Mouse (Mus musculus): ENCODE results near the gene Dleu7. TPM values are rescaled to one million over a fixed set of nuclear protein-coding genes. Genes with fewer than 3 reads are reported as not detected.

Dleu7 gene
- polyA plus RNA-seq (2015; fragmentation: Nextera tagmentation; extraction: Ambion mirVana): 0.54 and 0.96 TPM in 2 replicates

- Histone ChIP-seq H3K27ac (no peak within 1 kb of the TSS), H3K9ac (peak within 1 kb of the TSS; percentile 37), H3K4me3 (peak within 1 kb of the TSS; percentile 47), H3K27me3 (peaks cover 7% of the 10 kb centered on the region; the same call in 1 of the 2 replicates), H3K9me3 (no peaks in the 10 kb centered on the region), H3K36me3 (no peaks in the 10 kb centered on the region), H3K4me2 (peak within 1 kb of the TSS; percentile 99), H3K4me1 (peaks cover 10% of the 10 kb centered on the region)
- WGBS: 2% methylated on average over 60 of the region's 60 CpGs
- peak; percentile 64 for ATAC-seq (ENCODE audit: borderline replicate concordance, extremely low read depth, low FRiP score, low TSS enrichment)
Observed at GRCm38 (mm10) chr14:62292488-62293339, at the start of gene Dleu7, which contains the start of gene Rnaseh2b. TSS of gene Dleu7 (minus strand) at chr14:62293047. TSS of gene Rnaseh2b (plus strand) at chr14:62292589.

DNA sequence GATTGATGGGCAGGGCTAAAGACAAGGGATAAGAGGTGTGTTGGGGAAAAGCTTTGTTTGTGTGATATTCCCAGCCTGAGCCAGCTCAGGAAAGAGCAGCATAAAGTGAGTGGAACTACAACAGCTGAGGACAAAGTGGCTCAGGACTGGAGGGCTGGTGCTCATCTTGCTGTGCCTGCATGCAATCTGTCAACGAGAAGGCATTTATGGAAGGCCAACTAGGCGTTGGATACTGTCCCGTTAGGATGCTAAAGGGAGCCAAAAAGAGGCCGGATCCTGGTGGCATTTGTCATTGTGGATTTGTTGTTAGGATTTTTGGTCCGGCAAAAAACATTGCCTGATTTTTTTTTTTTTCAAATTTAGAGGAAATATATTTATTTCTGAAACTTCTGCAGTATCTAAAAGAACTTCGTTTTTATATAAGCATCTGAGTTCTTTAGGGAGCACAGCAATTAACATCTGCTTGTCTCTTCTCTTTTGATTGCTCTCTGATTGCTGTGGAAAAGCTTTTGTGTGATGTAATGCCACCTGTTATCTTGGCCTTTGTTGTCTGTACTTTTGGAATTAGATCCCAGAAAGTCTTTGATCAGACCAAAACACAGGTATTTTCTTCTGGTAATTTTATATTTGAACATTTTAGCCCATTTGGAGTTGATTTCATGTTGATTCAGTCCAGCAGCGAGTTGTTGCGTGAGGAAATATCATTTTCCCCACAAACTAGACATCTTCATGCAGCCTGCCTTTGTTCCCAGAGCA is 49.2 kb upstream of the Dleu7 start:
- ATAC-seq (ENCODE audit: borderline replicate concordance, extremely low read depth, low FRiP score, low TSS enrichment): peak; percentile 49; the same call in 1 of the 2 replicates
- Histone ChIP-seq H3K27me3 (no peaks in the 10 kb centered on the region), H3K36me3 (no peaks in the 10 kb centered on the region), H3K9me3 (no peaks in the 10 kb centered on the region), H3K4me2 (0 out of 2 replicates have a peak overlapping the region, but pooled peaks have one; percentile 4), H3K4me3 (no peak overlapping the region), H3K27ac (peak overlapping the region; percentile 43; the same call in 1 of the 2 replicates), H3K9ac (no peak overlapping the region), H3K4me1 (peaks cover 29% of the 10 kb centered on the region; the same call in 1 of the 2 replicates)
- WGBS: 43% methylated on average over 8 of the region's 8 CpGs

- Histone ChIP-seq H3K9me3 (no peaks in the 10 kb centered on the region), H3K27ac (no peak overlapping the region), H3K27me3 (no peaks in the 10 kb centered on the region), H3K4me1 (peaks cover 29% of the 10 kb centered on the region; the same call in 1 of the 2 replicates), H3K4me3 (no peak overlapping the region), H3K36me3 (no peaks in the 10 kb centered on the region), H3K9ac (no peak overlapping the region), H3K4me2 (no peak overlapping the region)
- ATAC-seq (ENCODE audit: borderline replicate concordance, extremely low read depth, low FRiP score, low TSS enrichment): no peak
- 95% methylated on average over 1 of the region's 1 CpGs for WGBS
Observed at GRCm38 (mm10) chr14:62339196-62339595, 46.3 kb upstream of the Dleu7 start.

DNA sequence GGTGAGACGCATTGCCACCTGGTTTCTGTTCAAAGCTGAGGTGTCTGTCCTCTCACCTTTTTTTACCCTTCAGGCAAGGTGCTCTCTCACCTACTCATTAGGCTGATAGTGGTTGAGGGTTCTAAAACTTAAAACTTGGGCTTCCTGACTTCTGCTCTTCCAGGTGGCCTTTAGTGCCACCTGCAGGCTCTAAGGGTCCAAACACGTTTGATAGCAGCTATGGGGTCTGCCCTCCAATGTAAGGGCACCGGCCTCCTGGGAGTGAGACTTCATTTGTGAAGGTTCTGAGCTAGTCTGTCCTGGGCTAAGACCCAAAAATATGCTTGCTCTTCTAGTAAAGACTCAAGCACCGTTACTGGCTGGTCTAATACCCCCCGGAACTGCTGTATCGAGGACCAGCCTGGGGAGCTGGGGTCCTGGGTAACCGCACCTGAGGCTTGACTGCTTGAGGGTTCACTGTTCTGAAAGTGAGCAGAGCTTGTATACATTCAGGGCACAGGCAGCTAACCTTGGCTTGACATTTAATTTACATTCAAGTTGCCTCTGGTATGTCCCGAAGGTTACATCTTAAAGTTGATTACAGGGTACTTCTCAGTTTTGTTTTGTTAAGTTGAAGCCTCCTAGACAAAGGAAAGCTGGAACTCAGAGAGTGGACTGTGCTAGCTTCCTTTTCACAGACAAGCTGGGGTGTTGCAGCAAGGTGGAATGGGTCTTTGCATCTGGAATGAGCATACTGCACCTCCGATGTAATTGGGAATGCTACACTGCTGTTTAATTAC is 41.3 kb upstream of the Dleu7 start:
- no peaks in the 10 kb centered on the region for H3K27me3 ChIP-seq
- H3K4me1 ChIP-seq: peaks cover 25% of the 10 kb centered on the region
- H3K27ac ChIP-seq: no peak overlapping the region
- 73% methylated on average over 9 of the region's 9 CpGs for WGBS
- no peaks in the 10 kb centered on the region for H3K9me3 ChIP-seq
- ATAC-seq (ENCODE audit: borderline replicate concordance, extremely low read depth, low FRiP score, low TSS enrichment): no peak
- no peak overlapping the region for H3K9ac ChIP-seq
- no peak overlapping the region for H3K4me3 ChIP-seq
- no peaks in the 10 kb centered on the region for H3K36me3 ChIP-seq
- no peak overlapping the region for H3K4me2 ChIP-seq

DNA sequence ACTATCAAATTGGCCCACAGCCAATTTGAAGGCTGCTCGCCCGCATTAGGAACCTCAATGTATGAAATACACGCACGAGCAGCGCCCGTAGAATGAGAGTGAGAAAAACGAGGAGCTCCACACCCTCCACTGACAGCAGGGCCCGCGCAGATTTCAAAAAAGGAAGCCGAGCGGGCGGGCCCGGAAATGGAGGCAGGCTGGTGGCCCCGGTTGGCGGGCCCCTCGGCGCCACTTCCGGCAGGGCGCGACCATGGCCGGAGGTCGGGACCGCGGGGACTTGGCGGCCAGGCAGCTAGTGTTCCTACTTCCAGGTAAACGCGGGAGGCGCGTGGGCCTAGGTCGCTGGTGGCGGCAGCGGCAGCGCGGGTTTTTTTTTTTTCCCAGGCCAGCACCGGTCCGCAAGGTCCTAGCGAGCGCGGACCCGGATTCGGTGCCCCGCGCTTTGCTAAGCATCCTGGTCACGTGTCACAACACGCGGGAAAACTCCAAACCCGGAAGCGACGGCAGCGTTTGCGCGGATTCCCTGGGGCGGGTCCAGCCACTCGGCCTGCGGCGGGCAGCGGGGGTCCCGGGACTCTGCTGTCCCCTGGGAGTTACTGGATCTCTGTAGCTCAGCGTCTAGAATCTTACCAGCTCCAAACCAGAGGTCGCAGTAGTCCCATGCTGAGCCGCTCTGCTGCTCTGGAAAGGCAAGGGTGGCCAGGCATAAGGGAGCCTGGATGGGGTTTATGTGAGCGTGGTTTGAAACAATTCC is 39.2 kb upstream of the Dleu7 start:
- Histone ChIP-seq H3K9me3 (no peaks in the 10 kb centered on the region), H3K27ac (peak overlapping the region; percentile 91), H3K4me1 (peaks cover 27% of the 10 kb centered on the region), H3K4me2 (peak overlapping the region; percentile 72), H3K9ac (peak overlapping the region; percentile 76), H3K4me3 (peak overlapping the region; percentile 87), H3K36me3 (no peaks in the 10 kb centered on the region), H3K27me3 (no peaks in the 10 kb centered on the region)
- peak; percentile 82 for ATAC-seq (ENCODE audit: borderline replicate concordance, extremely low read depth, low FRiP score, low TSS enrichment)
- WGBS: under 1% methylated on average over 62 of the region's 62 CpGs

DNA sequence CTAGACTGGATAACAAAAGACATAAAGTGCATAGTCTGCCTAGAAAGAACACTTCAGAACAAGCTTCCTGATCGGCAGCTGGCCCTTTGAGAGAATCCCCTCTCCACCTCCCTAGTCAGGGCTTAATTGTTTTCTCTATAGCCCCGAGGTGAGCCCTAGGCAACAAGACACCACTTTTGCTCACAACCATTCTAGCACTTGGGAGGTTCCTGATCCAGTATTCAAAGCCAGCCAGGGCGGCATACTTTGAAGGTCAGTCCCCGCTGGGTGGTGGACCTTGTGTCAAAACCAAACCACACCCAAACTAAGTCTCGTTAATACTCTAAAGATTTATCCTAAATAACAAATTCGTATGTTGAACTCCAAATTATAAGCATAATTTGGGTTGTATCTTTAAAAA is 38.6 kb upstream of the Dleu7 start:
- ATAC-seq (ENCODE audit: borderline replicate concordance, extremely low read depth, low FRiP score, low TSS enrichment): no peak
- Histone ChIP-seq H3K4me2 (peak overlapping the region; percentile 72), H3K36me3 (no peaks in the 10 kb centered on the region), H3K27me3 (no peaks in the 10 kb centered on the region), H3K9ac (peak overlapping the region; percentile 76), H3K4me3 (peak overlapping the region; percentile 87), H3K9me3 (no peaks in the 10 kb centered on the region), H3K4me1 (peaks cover 31% of the 10 kb centered on the region), H3K27ac (0 out of 2 replicates have a peak overlapping the region, but pooled peaks have one; percentile 91)
- WGBS: 17% methylated on average over 6 of the region's 6 CpGs

DNA sequence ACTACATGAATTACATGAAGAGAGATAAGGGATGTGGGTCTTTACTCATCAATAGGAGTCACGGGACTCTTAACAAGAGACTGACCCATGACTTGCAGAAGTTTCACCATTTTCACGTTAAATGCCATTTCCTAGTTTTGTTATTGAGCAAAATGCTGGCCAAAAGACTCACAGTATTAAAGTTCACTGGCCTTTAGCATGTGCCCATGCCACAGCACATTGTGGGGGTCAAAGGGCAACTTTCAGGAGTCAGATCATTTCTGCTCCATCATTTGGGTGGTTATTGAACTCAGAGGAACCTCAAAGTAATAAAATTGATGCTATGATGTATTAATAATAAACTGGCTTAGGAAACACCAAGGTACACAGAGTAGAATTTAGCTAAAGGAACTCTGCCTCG is 36.8 kb upstream of the Dleu7 start:
- peaks cover 38% of the 10 kb centered on the region for H3K4me1 ChIP-seq
- no peak overlapping the region for H3K4me3 ChIP-seq
- H3K36me3 ChIP-seq: no peaks in the 10 kb centered on the region
- H3K9me3 ChIP-seq: no peaks in the 10 kb centered on the region
- H3K4me2 ChIP-seq: no peak overlapping the region
- H3K27me3 ChIP-seq: no peaks in the 10 kb centered on the region
- no peak overlapping the region for H3K27ac ChIP-seq
- H3K9ac ChIP-seq: no peak overlapping the region
- no peak for ATAC-seq (ENCODE audit: borderline replicate concordance, extremely low read depth, low FRiP score, low TSS enrichment)
- 82% methylated on average over 3 of the region's 3 CpGs for WGBS

DNA sequence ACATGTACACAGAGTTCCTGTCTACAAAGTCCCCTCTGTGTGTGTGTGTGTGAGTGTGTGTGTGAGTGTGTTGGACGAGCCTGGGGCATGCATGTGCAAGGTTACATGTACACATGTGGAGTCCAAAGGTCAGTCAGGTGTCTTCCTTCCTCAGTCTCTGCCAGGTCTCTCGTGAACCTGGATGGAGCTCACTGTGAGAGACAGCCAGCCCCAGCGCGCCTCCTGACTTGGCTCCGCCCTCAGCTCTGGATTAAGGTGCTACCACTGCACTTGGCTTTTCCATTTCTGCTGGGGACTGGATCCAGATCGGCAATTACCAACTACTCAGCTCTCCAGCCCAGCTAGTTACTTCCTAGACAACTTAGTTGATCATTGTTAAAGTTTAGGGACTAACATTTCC is 35.8 kb upstream of the Dleu7 start:
- H3K9me3 ChIP-seq: no peaks in the 10 kb centered on the region
- no peak overlapping the region for H3K4me3 ChIP-seq
- H3K36me3 ChIP-seq: no peaks in the 10 kb centered on the region
- peaks cover 31% of the 10 kb centered on the region for H3K4me1 ChIP-seq
- no peak overlapping the region for H3K4me2 ChIP-seq
- no peak for ATAC-seq (ENCODE audit: borderline replicate concordance, extremely low read depth, low FRiP score, low TSS enrichment)
- H3K27me3 ChIP-seq: no peaks in the 10 kb centered on the region
- no peak overlapping the region for H3K9ac ChIP-seq
- no peak overlapping the region for H3K27ac ChIP-seq
- 44% methylated on average over 6 of the region's 6 CpGs for WGBS

DNA sequence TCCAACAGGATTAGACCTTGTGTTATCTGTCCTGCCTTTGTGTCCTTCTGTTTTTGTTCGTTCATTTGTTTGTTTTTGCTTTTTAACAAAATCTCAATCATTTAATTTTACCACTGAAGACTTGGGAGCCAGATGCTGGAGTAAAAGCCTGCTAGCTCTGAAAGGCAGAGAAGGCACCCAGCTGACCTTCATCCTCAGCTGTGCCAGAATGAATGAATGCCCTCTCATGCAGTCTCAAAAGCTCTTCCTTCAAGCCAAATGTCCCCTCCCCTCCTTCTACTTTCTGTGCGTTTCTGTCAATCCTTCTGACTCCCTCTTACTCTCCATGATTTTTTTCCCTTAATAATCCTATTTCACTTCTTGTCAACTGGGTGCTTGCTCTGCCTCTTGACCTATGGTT is 34.3 kb upstream of the Dleu7 start:
- H3K27me3 ChIP-seq: no peaks in the 10 kb centered on the region
- peaks cover 19% of the 10 kb centered on the region for H3K4me1 ChIP-seq
- H3K4me3 ChIP-seq: no peak overlapping the region
- H3K9me3 ChIP-seq: no peaks in the 10 kb centered on the region
- no peaks in the 10 kb centered on the region for H3K36me3 ChIP-seq
- WGBS: 33% methylated on average over 2 of the region's 2 CpGs
- no peak overlapping the region for H3K9ac ChIP-seq
- no peak overlapping the region for H3K4me2 ChIP-seq
- no peak overlapping the region for H3K27ac ChIP-seq
- ATAC-seq (ENCODE audit: borderline replicate concordance, extremely low read depth, low FRiP score, low TSS enrichment): no peak

GRCm38 (mm10) chr14:62326026-62326425 is 33.2 kb upstream of the Dleu7 start:
- ATAC-seq (ENCODE audit: borderline replicate concordance, extremely low read depth, low FRiP score, low TSS enrichment): peak; percentile 57
- no peak overlapping the region for H3K27ac ChIP-seq
- H3K4me3 ChIP-seq: no peak overlapping the region
- no peaks in the 10 kb centered on the region for H3K36me3 ChIP-seq
- no peak overlapping the region for H3K9ac ChIP-seq
- peaks cover 14% of the 10 kb centered on the region for H3K4me1 ChIP-seq
- no peaks in the 10 kb centered on the region for H3K27me3 ChIP-seq
- peak overlapping the region; percentile 0; the same call in 1 of the 2 replicates for H3K4me2 ChIP-seq
- H3K9me3 ChIP-seq: no peaks in the 10 kb centered on the region
- WGBS: 30% methylated on average over 3 of the region's 3 CpGs

DNA sequence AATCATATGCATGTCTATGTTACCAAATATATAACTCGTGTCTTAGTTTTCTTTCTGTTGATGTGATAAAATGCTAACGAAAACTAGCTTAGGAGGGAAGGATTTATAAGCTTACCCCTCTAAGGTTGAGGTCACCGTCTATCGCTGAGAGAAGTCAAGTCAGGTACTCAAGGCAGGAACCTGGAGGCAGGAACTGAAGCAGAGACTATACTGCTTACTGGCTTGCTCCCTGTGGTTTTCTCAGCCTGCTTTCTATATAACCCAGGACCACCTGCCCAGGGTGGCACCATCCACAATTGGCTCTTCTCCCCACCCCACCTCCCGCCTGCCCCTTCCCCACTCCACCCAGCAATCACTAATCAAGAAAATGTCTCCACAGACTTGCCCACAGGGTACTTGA is 32.1 kb upstream of the Dleu7 start:
- H3K27ac ChIP-seq: no peak overlapping the region
- H3K4me1 ChIP-seq: peaks cover 14% of the 10 kb centered on the region
- H3K36me3 ChIP-seq: no peaks in the 10 kb centered on the region
- no peak overlapping the region for H3K9ac ChIP-seq
- no peaks in the 10 kb centered on the region for H3K27me3 ChIP-seq
- H3K4me2 ChIP-seq: no peak overlapping the region
- no peak for ATAC-seq (ENCODE audit: borderline replicate concordance, extremely low read depth, low FRiP score, low TSS enrichment)
- WGBS: 86% methylated on average over 5 of the region's 5 CpGs
- H3K4me3 ChIP-seq: no peak overlapping the region
- H3K9me3 ChIP-seq: no peaks in the 10 kb centered on the region
